Mouse (Mus musculus) heart, embryonic 11.5 days (tissue): Measurements from ENCODE around the gene Acat1. TPM values are rescaled to one million over a fixed set of nuclear protein-coding genes. Genes with fewer than 3 reads are reported as not detected.

Experiments used
- ATAC-seq: fragments of 200-750 bp; cut with Nextera tagmentation; replicated peaks from 2 replicates; pipeline ENCODE4 v1.8.0; 2017; ENCODE audit warnings: moderate library complexity; ENCODE audit not compliant: insufficient number of reproducible peaks, low FRiP score, low TSS enrichment
- H3K27ac ChIP-seq: fragments of 300-500 bp; sonication (generic); 2 replicates; pipeline ENCODE4 v1.5.1; 2014; ENCODE audit warnings: mild to moderate bottlenecking, low read depth, low read length
- H3K27me3 ChIP-seq: fragments of 300-500 bp; sonication (generic); 2 replicates; pipeline ENCODE4 v1.6.1; 2014; ENCODE audit warnings: mild to moderate bottlenecking, low read length, mixed read lengths; ENCODE audit not compliant: control insufficient read depth, insufficient read depth
- H3K36me3 ChIP-seq: fragments of 300-500 bp; sonication (generic); 2 replicates; pipeline ENCODE4 v1.6.1; 2014; ENCODE audit warnings: mild to moderate bottlenecking, low read length, moderate library complexity, mixed read lengths; ENCODE audit not compliant: control insufficient read depth, insufficient read depth
- H3K4me1 ChIP-seq: fragments of 300-500 bp; sonication (generic); 2 replicates; pipeline ENCODE4 v1.6.1; 2014; ENCODE audit warnings: low read length; ENCODE audit not compliant: control insufficient read depth, insufficient read depth
- H3K4me2 ChIP-seq: fragments of 300-500 bp; sonication (generic); 2 replicates; pipeline ENCODE4 v1.6.1; 2014; ENCODE audit warnings: mild to moderate bottlenecking, moderate library complexity
- H3K4me3 ChIP-seq: fragments of 300-500 bp; sonication (generic); 2 replicates; pipeline ENCODE4 v1.5.1; 2014; ENCODE audit warnings: low read depth, low read length
- H3K9ac ChIP-seq: fragments of 300-500 bp; sonication (generic); 2 replicates; pipeline ENCODE4 v1.6.1; 2014; ENCODE audit warnings: mild to moderate bottlenecking, low read depth, low read length, moderate library complexity
- H3K9me3 ChIP-seq: fragments of 300-500 bp; sonication (generic); replicated peaks from 2 replicates; pipeline ENCODE4 v1.6.1; 2016; ENCODE audit warnings: low read length; ENCODE audit not compliant: control insufficient read depth
- WGBS: fragments of 180-500 bp; shearing (Covaris S2); extraction: QIAGEN DNeasy Blood & Tissue Kit; methylation state at CpG from one replicate; pipeline ENCODE4 v1.1.7; 2014; ENCODE audit not compliant: insufficient replicate concordance; 5-methylcytosine and 5-hydroxymethylcytosine counted together
- polyA plus RNA-seq: library from polyadenylated mRNA; unstranded; fragments of >200 nt; fragmentation: Nextera tagmentation; extraction: Ambion mirVana; gene quantifications from 2 replicates; pipeline ENCODE4 v1.2.1, GENCODE M21; 2014

Acat1 gene
- polyA plus RNA-seq, 1 experiment from 2014 or later = 165 TPM

GRCm38 (mm10) chr9:53603849-53604248 is 6.3 kb downstream of the Acat1 start:
- ATAC-seq = no peak
- Histone ChIP-seq H3K4me3 (no peak overlapping the region), H3K27ac (peak overlapping the region; percentile 6; the same call in 1 of the 2 replicates)

GRCm38 (mm10) chr9:53603384-53603783 is 6.8 kb downstream of the Acat1 start:
- no peak for ATAC-seq
- Histone ChIP-seq H3K4me3 (no peak overlapping the region), H3K4me1 (0 out of 2 replicates have a peak, but pooled peaks cover 2% of the 10 kb centered on the region), H3K27me3 (no peaks in the 10 kb centered on the region), H3K9me3 (no peaks in the 10 kb centered on the region), H3K4me2 (no peak overlapping the region), H3K9ac (no peak overlapping the region), H3K27ac (peak overlapping the region; percentile 6; the same call in 1 of the 2 replicates), H3K36me3 (no peaks in the 10 kb centered on the region)
- 77% methylated on average over 1 of the region's 1 CpGs for WGBS

More at GRCm38 (mm10) chr9:53603849-53604248, 6.3 kb downstream of the Acat1 start:
- no peaks in the 10 kb centered on the region for H3K9me3 ChIP-seq
- H3K36me3 ChIP-seq = no peaks in the 10 kb centered on the region
- no peaks in the 10 kb centered on the region for H3K27me3 ChIP-seq
- no peak overlapping the region for H3K4me2 ChIP-seq
- 66% methylated on average over 3 of the region's 3 CpGs for WGBS
- H3K9ac ChIP-seq = no peak overlapping the region
- 0 out of 2 replicates have a peak, but pooled peaks cover 2% of the 10 kb centered on the region for H3K4me1 ChIP-seq

- Histone ChIP-seq H3K9ac (no peak overlapping the region), H3K9me3 (no peaks in the 10 kb centered on the region), H3K4me1 (0 out of 2 replicates have a peak, but pooled peaks cover 2% of the 10 kb centered on the region), H3K4me2 (no peak overlapping the region), H3K36me3 (no peaks in the 10 kb centered on the region), H3K27me3 (no peaks in the 10 kb centered on the region), H3K4me3 (no peak overlapping the region), H3K27ac (no peak overlapping the region)
- ATAC-seq = no peak
- 90% methylated on average over 2 of the region's 2 CpGs for WGBS
Observed at GRCm38 (mm10) chr9:53601541-53601940, 8.6 kb downstream of the Acat1 start.

GRCm38 (mm10) chr9:53598631-53599030 is 11.6 kb downstream of the Acat1 start:
- Histone ChIP-seq H3K36me3 (no peaks in the 10 kb centered on the region; the same call in 1 of the 2 replicates), H3K4me3 (no peak overlapping the region), H3K4me1 (no peaks in the 10 kb centered on the region), H3K4me2 (no peak overlapping the region), H3K9me3 (no peaks in the 10 kb centered on the region), H3K27ac (no peak overlapping the region), H3K9ac (no peak overlapping the region), H3K27me3 (no peaks in the 10 kb centered on the region)
- 78% methylated on average over 6 of the region's 6 CpGs for WGBS
- no peak for ATAC-seq

GRCm38 (mm10) chr9:53596971-53597600 is 13.1 kb downstream of the Acat1 start:
- no peak for ATAC-seq
- H3K4me2 ChIP-seq = no peak overlapping the region
- WGBS = 87% methylated on average over 4 of the region's 4 CpGs
- H3K9ac ChIP-seq = no peak overlapping the region
- no peaks in the 10 kb centered on the region for H3K4me1 ChIP-seq
- H3K4me3 ChIP-seq = no peak overlapping the region
- H3K27ac ChIP-seq = no peak overlapping the region
- H3K9me3 ChIP-seq = no peaks in the 10 kb centered on the region
- no peaks in the 10 kb centered on the region for H3K27me3 ChIP-seq
- no peaks in the 10 kb centered on the region; the same call in 1 of the 2 replicates for H3K36me3 ChIP-seq

GRCm38 (mm10) chr9:53594764-53595163 is 15.4 kb downstream of the Acat1 start:
- Histone ChIP-seq H3K36me3 (peaks cover 2% of the 10 kb centered on the region), H3K27me3 (no peaks in the 10 kb centered on the region), H3K4me2 (no peak overlapping the region), H3K4me1 (no peaks in the 10 kb centered on the region), H3K9ac (no peak overlapping the region), H3K9me3 (no peaks in the 10 kb centered on the region), H3K27ac (no peak overlapping the region), H3K4me3 (no peak overlapping the region)
- 19% methylated on average over 3 of the region's 3 CpGs for WGBS
- ATAC-seq = no peak

- no peak for ATAC-seq
- H3K27ac ChIP-seq = no peak overlapping the region
- no peak overlapping the region for H3K4me2 ChIP-seq
- H3K4me1 ChIP-seq = no peaks in the 10 kb centered on the region
- H3K9ac ChIP-seq = no peak overlapping the region
- no peaks in the 10 kb centered on the region for H3K9me3 ChIP-seq
- 79% methylated on average over 4 of the region's 4 CpGs for WGBS
- H3K36me3 ChIP-seq = peaks cover 19% of the 10 kb centered on the region
- H3K27me3 ChIP-seq = no peaks in the 10 kb centered on the region
- H3K4me3 ChIP-seq = no peak overlapping the region
Observed at GRCm38 (mm10) chr9:53581870-53582269, 28.3 kb downstream of the Acat1 start.

GRCm38 (mm10) chr9:53575721-53576120 is 34.5 kb downstream of the Acat1 start:
- Histone ChIP-seq H3K4me2 (no peak overlapping the region), H3K9ac (no peak overlapping the region), H3K27ac (no peak overlapping the region), H3K4me1 (no peaks in the 10 kb centered on the region), H3K27me3 (no peaks in the 10 kb centered on the region), H3K36me3 (peaks cover 11% of the 10 kb centered on the region), H3K4me3 (no peak overlapping the region), H3K9me3 (no peaks in the 10 kb centered on the region)
- 84% methylated on average over 5 of the region's 5 CpGs for WGBS
- ATAC-seq = no peak
